Mouse (Mus musculus): Measurements from ENCODE around the gene Cfc1. TPM values are rescaled to one million over a fixed set of nuclear protein-coding genes. Genes with fewer than 3 reads are reported as not detected.

The Cfc1 gene
- total RNA-seq, 2 experiments from 2014 or later, result not detected

DNA sequence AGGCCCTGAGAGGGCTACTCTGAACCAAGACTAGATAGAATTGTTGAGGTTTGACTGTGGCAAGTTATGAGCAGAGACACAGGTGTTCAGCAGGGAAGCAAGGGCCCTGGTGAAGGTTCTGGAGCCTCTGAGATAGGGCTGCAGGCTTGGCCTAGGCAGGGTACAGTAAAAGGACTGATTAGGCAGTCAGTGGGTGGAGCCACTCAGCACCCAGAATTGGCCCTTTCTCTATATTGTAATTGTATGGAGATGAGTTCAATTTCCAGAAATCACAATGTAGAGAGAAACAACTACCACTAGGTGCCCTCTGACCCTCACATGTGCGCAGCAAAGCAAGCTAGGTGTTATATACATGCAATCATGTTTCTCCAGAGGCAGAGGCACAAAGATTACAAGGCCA is 18.2 kb downstream of the Cfc1 start:
- no peak for DNase-seq

- no peak for DNase-seq
Observed at GRCm38 (mm10) chr1:34554275-34554674, 18.8 kb downstream of the Cfc1 start.

GRCm38 (mm10) chr1:34560843-34561242 is 25.4 kb downstream of the Cfc1 start, which contains the start of gene Prss40:
Gene Prss40, minus strand, starts transcription at chr1:34560943.
- DNase-seq, result no peak

GRCm38 (mm10) chr1:34564383-34565045 is 29.1 kb downstream of the Cfc1 start:
- no peak for DNase-seq

- no peak for DNase-seq
Observed at GRCm38 (mm10) chr1:34568120-34568519, 32.7 kb downstream of the Cfc1 start.

DNA sequence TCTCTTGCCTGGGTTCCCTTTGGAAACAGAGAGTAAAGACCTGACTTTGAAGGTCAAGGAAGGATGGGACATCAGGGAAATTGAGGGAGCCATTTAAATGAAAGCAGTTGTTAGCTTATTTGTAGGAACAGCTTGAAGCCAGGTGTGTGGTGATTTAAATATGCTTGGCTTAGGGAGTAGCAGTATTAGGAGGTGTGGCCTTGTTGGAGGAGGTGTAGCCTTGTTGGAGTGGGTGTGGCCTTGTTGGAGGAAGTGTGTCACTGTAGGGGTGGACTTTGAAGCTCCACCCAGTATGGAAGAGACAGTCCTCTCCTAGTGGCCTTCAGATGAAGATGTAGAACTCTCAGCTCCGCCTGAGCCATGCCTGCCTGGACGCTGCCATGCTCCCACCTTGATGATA is 34.4 kb downstream of the Cfc1 start:
- no peak for DNase-seq

- DNase-seq, result no peak
Observed at GRCm38 (mm10) chr1:34571431-34571830, 36.0 kb downstream of the Cfc1 start.

DNA sequence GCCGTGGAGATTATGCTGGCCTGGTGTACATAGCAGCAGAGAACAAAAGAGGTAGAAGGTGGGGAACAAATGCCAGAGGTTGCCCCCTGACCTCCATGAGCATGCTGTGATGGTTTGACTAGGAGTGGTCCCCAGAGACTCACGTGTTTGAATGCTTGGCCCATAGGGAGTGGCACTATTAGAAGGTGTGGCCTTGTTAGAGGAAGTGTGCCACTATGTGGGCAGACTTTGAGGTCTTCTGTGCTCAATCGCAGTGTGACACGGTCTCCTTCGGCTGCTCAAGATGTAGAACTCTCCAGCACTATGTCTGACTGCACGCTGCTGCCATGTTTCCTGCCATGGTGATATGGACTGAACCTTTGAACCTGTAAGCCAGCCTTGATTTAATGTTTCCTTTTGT is 37.8 kb downstream of the Cfc1 start:
- DNase-seq, result no peak

DNA sequence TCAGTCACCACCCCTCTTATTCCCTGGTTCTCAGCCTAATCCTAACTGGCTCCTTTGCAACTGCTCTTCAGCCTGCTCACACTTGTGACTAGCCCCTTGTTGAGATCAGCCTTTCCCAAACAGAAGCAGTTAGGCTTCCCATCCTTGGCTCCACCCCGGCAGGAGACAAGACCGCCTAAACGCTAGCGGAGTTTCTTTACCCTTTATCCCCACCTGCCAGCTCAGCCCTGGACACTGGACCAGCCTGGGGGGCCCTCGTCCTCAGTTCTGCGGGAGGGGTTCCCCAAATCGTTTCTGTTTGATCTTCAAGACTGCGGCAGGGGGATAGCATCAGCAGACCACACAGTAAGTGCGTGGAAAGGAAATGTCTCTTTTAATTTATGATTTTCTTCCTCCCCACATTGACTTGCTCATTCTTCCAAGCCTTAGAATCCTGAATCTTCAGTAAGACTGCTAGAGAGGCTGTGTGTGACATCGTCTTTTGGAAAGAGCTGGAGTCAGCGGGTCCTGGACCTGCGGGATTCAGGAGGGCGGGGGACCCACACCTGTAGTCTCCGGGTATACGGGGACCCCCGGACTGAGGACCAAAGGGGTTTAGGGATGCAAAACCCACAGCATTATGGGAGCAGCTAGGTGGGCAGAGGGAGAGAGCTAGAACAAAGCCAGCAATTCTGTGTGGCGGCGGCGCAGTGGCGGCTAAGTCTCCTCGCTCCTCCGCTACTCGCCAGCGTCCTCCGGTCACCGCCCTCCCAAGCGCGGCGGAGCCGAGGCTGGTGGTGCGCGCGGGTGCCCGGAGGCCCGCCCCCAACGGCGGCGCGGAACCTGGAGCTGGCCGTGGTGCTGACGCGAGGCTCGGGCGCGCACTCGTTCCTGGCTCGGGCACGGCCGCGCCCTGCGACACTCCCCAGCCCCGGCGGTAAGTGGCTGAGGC is 43.7 kb downstream of the Cfc1 start, which contains the start of gene Amer3:
Gene Amer3, plus strand, starts transcription at position 807 of the 931 bp plus-strand sequence.
- DNase-seq, result peak; percentile 32

GRCm38 (mm10) chr1:34579782-34580356 is 44.4 kb downstream of the Cfc1 start:
- no peak for DNase-seq

GRCm38 (mm10) chr1:34582218-34582617 is 46.8 kb downstream of the Cfc1 start:
- no peak for DNase-seq

DNA sequence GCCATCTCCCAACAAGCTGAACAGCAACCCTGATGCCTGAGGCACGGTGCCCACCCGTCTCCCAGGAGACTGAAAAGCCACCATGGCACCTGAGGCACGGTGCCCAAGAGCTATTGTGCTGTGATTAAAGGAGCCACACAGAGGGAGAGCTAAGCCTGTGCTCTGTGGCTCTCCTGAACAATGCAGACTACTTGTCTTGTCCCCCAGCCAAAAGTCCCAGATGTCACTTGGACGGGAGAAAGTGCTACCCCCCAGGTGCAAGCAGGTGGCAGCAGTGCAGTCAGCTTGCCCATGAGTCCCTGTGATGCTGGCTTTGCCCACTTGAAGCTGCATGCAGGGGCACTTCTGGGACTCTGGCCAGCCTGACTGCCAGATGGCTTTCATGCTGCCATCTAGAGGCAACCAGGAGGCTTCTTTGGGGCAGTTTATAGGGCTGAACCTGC is 48.4 kb downstream of the Cfc1 start:
- DNase-seq, result no peak

- no peak for DNase-seq
Observed at GRCm38 (mm10) chr1:34584736-34585135, 49.3 kb downstream of the Cfc1 start.

- DNase-seq, result no peak
Observed at GRCm38 (mm10) chr1:34587298-34588096, 52.0 kb downstream of the Cfc1 start.

Other genes with a start within 250 kb of the Cfc1 start
- gene Ccdc115, start 96.0 kb upstream of the Cfc1 start, total RNA-seq (2021), result 10 to 100 TPM; 10.2 to 10.8 TPM
- 10 to 100 TPM; 12.6 to 14.4 TPM for gene Imp4, start 95.8 kb upstream of the Cfc1 start, total RNA-seq (2021)
- gene Ptpn18, start 75.9 kb upstream of the Cfc1 start, total RNA-seq (2021), result 1 to 10 TPM; 2.1 to 2.3 TPM
- not detected for gene Prss39, start 37.2 kb upstream of the Cfc1 start, total RNA-seq (2021)
- not detected for gene Prss40, start 25.3 kb downstream of the Cfc1 start, total RNA-seq (2021)
- gene Amer3, start 44.0 kb downstream of the Cfc1 start, total RNA-seq (2021), result not detected